Mouse (Mus musculus) cerebellum, postnatal 4 days (tissue): ENCODE results near the gene Cdc5l.
A peak's percentile ranks its signal among the peaks of the same experiment; 100 is the strongest.
"Not testable (repeated sequence)": the region's sequence is repeated elsewhere in the genome, so short reads cannot be mapped to it uniquely, and the experiment has no call there.

Experiments
- DNase-seq, 2 experiments: peaks; one replicate each; pipeline ENCODE4 v3.0.0; 2022; ENCODE audit warnings: low spot score in 2 of 2, mixed read lengths in 1 of 2

Gene Cdc5l

DNA sequence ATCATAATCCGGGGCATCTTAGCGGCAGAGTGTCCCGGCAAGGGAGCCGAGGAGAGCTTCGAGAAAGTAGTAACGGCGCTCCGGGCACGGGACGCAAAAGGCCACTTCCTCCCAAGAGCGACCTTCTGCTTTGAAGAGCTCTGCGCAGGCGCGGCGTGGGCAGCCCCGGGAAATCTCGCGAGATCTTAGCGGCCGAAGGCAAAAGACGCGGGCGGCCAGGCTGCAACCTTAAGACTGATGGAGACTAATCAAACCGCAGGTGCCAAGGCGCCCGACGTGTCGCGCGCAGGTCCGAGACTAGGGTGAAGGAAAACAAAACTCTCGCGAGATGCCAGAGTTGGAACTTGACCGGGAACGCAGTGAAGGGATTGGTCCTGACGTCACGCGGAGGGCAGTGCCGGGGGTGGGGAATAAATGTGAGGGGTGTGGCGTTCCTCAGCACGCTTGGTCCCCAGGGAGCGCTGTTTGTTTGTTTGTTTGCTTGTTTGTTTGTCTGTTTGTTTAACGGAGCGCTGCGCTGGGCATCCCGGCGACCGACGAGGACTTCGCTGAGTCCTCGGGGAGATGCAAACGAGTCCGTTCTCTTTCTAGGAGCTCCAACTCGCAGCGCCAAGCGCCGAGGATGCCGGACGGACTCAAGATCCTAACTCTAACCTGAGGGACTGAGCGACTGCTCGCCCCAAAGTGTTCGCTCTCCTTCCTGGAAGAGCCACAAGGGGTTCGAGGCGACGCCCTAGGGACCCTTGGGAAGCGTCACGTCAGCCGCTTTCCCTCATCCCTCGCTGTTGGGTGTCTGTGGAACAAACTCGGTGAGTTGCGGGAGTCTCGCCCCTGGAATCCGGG is at the start of gene Cdc5l:
Cdc5l (minus strand) TSS at position 319 of the 843 bp plus-strand sequence.
- DNase-seq = peak; percentile 97 to 98

DNA sequence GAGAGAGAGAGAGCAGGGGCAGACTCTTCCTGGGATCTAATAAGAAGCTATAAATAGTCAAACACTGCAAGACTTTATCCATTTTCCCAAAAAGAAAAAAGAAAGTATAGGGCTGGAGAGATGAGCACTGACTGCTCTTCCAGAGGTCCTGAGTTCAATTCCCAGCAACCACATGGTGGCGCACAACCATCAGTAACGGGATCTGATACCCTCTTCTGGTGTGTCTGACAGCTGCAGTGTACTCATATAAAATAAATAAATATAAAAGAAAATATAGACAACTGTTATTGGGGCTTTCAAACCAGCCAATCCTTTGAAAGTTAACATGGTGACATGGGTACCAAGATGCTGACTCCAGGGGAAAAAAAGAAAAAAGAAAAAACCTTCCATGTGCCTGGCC is 46.9 kb upstream of the Cdc5l start:
- no peak for DNase-seq

DNA sequence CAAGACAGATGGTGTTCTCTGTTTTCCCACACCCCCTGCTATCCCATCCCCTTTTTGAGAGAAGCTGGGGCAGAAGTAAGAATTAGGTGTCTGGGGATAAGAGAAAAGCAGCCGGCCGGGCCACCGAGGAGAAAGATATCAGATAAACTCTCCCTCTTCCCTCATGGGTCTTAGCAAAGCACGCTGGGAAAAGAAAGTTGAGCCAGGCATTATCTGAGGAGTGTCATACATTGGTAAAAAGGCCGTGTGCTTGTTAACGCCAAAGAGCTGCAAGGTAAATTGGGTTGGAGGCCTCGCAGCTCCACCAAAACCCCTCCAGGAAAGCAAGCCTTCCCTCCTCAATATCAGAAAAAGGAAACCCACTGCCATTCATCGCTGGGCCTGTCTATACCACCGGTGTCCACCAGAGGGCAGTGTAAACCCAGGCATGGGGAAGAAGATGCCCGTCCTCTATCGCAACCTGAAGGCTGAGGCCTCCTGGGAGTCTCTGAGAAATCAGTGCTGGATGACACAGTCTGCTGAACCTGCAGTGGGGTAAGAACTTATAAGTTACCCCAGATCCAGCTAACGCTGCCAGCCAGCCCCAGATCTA is 44.8 kb upstream of the Cdc5l start:
- peak; percentile 88 to 94 for DNase-seq

DNA sequence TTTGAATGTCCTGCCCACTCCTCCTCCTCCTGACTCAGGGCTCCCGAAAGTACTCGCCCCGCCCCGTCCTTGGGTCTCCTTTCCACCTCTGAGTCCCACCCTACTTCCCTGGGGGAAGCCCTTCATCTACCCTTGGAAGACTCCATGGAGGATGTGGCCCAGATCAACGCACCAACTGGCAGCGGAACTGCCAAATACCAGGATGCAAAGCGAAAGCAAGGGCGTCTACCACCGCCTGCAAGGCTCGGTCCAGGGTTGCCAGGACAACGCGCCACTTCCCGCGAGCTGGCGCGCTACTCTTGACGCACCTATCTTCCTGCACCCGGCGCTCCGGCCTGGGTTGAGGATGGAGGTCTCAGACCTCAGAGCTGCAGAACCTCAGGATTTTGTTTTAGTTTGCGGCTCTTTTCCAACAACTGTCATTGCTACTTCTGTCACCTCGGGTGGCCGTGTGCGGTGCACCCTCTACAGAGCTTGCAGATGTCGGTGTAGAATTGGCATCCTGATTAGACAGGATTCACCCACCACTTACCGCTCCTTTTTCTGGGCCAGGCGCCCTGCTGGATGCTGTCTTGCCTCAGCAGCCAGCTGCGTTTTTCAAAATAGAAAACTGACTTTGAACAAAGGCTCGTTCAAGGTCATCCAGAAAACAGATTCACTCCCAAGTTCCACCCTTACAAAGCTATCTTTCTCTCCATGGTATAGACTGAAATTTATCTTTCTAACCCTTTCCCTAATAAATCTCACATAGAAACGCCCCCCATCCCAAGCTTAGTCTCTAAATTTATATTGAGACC is 41.3 kb upstream of the Cdc5l start, which contains the start of gene Spats1:
Spats1 (minus strand) TSS at position 747 of the 797 bp plus-strand sequence.
- DNase-seq = peak; percentile 51 to 76

DNA sequence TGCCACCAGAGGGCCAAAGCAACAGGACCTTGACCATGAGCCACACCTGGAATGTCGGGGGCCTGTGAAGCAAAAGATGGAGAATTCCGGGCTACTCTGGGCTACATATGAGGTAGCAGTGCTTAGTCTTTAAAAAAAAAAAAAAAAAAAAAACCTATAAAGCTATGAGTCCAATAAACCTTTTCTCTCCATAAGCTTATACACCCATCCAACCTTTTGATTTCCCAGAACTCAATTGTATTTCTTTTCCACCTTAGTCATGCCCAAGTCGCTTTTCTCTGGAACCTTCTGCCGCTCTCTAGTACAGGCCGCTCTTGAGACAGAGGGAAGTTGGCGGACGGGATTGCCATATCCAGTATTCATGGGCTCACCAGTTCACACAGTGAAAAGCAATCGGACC is 40.6 kb upstream of the Cdc5l start:
- no peak for DNase-seq

DNA sequence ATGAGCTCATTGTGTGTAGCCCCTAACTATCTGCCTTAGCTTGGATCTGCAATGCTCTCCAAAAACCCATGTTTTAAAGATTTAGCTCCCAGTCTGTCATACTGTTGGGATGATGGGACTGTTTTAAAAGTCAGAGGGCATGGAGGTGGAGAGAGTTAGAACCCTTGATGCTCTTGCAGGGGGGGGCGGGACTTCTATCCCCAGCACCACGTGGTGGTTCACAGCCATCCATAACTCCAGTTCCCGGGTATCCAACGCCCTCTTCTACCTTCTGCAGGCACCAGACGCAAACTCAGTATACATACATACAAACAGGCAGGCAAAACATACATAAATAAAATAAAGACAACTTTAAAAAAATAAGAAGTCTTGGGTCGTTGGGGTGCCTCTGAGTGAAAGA is 40.1 kb upstream of the Cdc5l start:
- no peak for DNase-seq

DNA sequence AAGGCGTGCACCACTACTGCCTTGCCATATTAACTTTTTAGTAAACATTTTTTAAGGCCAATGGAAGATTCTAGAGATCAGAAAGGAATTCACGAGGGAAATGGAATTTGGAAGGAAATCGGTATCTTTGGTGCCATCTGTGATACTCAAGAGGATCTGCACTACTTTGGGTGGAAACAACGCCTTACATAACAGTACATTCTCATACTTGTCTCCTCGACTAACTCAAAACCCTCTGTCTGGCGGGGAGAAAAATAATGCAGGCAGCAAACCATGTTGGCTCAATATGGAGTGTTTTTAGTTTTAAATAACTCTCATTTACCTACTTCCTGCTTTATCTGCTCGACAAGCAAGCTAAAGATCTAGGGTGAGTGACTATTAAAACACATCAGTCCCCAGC is 37.2 kb upstream of the Cdc5l start:
- DNase-seq = no peak

DNA sequence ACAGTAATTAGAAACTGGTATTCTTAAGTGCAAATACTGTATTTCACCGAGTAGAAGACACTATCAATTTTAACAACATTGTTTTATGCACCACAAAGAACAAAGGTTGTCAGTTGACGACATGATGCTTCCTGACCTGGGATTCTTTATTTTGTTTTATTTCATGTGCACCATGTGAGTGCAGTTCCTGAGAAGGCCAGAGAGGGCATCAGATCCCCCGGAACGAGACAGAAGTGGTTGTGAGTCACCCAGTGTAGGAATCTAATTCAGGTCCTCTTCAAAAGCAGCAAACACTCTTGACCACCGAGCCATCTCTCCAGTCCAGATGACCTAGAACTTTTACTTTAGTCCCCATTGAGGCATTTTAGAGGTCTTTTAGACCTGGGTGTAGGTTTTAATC is 34.8 kb upstream of the Cdc5l start:
- DNase-seq = no peak

DNA sequence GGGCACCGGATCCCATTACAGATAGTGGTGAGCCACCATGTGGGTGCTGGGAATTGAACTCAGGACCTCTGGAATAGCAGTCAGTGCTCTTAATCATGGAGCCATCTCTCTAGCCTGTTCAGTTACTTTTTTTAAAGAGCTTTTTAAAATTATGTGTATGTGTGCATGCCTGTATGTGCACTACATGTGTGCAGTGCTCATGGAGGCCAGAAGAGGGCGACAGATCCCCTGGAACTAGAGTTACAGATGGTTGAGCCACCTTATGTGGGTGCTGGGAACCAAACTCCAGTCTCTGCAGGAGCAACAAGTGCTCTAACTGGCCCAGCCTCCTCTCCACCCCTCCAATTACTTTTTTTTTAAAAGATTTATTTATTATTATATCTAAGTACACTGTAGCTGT is 33.2 kb upstream of the Cdc5l start:
- DNase-seq = no peak

DNA sequence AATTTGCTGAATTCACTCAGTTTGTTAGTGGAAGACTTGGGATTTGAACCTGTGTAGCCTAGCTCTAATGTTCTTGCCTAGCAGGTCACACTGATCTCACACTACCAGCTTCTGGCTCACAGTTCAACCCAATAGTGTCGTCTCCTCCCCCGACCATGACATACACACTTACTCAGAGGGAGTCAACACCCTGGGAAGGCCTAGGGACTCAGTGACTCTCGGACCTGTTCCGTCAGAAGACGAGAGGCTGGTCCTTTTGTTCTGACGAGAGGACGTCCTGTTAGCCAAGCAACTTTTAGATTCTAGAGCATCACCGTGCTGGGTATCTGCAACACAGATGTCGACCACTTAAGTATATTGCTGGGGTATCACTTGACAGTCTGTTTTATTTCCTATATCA is 30.7 kb upstream of the Cdc5l start:
- no peak for DNase-seq

DNA sequence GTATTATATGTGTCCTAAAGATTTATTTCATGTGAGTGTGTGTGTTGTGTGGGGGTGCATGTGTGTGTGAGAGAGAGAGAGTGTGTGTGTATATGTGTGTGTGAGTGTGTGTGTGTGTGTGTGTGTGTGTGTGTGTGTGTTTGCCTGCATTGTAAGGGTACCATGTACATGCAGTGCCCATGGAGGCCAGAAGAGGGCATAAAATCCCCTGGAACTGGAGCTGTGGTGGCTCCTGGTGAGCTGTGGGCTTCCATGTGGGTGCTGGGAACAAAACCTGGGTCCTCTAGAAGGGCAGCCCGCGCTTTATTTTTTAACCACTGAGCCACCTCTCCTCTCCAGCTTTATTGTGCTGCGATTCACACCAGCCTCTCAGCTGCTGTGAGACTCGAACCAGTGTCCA is 29.0 kb upstream of the Cdc5l start:
- DNase-seq = no peak

DNA sequence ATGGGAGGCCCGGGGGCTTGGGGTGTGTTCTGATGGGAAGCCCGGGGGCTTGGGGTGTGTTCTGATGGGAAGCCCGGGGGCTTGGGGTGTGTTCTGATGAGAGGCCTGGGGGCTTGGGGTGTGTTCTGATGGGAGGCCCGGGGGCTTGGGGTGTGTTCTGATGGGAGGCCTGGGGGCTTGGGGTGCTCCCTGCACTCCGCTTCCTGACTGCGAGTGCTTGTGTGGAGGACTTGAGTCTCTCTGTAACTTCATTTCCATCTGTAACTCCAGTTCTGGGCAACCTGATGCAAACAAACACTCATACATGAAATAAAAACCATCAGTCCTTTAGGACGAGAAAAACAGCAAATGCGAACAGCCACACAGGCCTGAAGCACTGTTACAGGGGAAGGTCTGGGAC is 25.5 kb upstream of the Cdc5l start:
- no peak for DNase-seq

DNA sequence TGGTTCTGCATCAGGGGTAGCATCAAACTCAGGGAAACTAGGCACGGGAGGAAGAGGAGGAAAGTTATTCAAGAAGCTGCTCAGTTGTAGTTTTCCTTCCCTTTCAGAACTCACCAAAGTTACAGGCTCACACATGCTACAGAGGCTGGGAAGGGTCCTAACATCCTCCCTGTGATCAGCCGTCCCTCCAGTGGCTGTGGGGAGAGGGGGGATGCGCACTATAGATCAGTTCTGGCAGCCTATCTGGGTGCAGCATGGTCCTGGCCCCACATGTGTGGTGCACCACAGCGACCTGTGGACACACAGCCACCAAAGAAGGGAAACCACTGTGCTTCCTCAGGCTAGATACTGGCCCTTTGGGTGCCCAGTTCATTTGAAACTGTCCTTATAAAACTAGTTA is 25.0 kb upstream of the Cdc5l start:
- no peak for DNase-seq

DNA sequence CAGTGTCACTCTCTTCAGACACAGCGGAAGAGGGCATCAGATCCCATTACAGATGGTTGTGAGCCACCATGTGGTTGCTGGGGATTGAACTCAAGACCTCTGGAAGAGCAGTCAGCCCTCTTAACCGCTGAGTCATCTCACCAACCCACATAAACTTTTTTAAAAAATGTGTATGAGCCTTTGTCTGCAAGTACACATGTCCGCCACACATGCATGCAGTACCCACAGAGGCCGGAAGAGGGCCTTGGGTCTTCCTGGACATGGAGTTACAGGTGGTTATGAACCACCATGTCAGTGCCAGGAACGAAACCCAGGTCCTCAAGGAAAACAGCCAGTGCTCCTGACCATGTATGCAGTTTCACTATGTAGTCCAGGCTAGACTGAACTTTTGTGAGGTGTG is 23.9 kb upstream of the Cdc5l start:
- no peak for DNase-seq

DNA sequence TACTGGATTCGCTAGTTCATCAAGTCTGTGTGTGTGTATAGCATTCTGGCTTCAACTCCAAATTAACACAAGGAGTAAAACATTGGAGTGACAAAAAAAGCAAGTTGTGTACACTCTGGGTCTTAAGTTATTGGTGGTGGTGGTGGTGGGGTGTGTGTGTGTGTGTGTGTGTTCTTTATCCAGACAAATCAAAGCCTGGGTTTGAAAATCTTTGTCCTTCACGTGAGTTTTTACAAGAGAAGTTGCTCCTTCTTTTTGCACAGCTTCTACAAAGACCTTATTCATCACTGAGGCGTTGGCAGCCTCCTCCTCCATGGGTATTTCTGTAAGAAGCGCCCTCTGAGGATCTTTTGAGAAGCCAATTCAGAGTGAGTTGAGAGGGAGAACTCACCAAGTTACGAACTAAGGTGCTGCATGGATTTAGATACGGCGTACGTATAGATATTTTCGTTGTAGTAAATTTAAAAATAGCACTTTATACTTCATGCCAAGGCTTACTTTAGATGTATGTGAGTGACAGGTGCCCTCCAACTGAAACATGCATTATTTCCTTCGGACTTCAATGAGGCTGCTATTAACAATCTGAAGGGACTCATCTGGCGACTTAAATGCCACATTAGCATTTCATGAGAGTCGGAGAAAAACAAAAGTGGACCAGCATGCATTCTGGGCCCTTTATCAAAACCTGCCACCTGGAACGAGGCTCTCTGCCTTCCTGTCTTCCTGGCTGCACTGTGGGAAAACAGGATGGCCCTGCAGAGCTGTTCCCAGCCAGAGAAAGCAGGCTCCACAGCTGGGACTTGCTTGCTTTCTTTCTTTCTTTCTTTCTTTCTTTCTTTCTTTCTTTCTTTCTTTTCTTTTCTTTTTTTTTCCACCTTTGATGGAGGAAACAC is 23.0 kb upstream of the Cdc5l start:
- DNase-seq = no peak

DNA sequence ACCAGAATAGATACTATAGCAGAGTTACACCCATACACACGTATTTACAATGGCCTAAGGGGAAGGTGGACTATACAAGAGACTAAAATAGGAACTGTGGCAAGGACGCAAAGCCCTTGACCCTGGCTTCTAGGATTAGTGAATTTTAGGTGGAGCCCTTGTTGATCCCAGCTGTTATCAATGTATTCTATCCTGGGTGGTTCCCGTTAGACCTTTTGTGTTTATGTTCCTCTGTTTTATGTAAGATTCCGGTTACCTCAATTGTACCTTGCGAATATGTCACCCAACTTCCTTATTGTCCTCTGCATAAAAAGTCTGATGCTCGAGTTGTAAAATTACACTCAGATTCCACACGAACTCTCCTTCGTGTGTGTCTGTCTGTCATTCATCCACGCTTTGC is 22.2 kb upstream of the Cdc5l start:
- DNase-seq = not testable (repeated sequence)

DNA sequence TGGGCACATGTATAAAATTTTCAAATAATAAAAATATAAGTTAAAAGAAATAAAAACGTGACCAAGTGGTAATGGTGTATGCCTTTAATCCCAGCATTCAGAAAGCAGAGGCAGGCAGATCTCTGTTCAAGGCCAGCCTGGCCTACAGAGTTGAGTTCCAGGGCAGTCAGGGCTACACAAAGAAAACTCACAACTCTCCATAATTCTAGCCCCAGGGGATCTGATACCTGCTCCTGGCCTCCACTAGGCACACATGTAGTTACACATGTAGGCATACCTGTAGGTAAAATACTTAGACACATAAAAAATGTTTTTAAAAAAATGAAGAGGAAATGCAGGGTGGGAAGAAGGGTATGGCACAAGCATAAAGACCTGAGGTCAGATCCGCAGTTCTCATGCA is 21.3 kb upstream of the Cdc5l start:
- no peak for DNase-seq

DNA sequence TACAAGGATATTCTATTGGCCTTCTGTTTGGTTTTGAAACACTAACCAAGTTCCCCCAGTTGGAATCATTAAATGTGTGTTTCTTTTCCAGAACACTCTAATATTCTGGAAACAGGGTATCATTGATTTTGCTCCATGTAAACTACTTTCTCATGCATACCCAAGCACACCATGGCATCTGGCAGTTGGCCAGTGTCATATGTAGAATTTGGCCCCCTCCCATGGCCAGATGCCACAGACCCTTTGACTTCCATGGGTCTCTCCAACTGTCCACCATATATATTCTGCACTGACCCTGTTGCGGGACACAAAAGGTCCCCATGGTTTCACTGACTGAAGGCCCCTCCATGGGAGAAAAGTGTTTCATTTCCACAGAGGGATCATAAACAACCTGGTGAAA is 18.7 kb upstream of the Cdc5l start:
- peak in 1 of 2 experiments; percentile 24 for DNase-seq

DNA sequence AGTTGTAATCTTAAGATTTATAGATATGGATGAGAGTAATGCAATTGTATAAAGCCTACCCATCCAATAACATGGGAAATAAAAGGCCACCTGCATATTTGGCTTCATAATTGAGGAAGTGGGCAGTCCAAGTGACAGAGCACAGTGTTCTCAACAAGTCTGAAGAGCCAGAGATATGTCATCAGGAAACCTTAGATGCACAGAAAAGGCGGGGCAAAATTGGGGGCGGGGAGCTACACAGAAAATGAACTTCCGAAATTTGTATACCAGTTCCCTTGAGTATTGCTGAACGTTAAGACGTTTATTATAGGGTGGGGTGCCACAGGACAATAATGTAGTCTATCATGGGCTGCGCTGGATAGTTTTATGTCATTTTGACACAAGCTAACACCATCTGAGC is 16.6 kb upstream of the Cdc5l start:
- no peak for DNase-seq

DNA sequence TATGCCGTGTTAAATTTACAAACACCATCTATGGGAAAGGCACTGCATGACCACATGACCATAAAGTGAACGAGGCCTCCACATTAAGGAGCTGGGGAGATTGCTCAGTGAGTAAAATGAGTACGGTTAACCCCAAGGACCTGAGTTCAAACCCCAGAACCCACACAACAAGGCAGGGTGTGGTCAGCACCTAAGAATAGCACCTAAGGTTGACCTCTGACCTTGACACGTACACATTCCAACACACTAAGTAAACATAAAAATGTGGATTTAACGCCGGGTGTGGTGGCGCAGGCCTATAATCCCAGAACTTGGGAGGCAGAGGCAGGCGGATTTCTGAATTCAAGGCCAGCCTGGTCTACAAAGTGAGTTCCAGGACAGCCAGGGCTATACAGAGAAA is 16.0 kb upstream of the Cdc5l start:
- DNase-seq = no peak

DNA sequence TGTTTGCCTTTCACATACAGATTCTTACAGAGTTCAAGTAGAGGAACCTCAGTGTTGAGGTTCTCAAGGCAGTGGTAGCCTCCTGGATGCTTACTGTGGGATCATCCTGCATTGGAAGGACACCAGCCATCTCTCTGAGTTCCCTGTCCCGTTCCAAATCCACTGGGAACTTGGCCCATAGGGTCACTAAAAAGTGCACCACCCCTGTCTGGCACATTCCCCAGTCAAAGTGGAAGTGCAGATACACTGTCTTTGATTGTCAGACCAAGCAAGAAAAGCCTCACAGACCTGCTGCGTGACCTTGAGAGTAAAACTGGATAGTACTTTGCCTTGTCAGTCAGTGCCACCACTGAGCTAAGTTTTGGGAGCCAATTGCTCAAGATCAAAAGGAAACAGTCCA is 13.5 kb upstream of the Cdc5l start:
- no peak for DNase-seq

DNA sequence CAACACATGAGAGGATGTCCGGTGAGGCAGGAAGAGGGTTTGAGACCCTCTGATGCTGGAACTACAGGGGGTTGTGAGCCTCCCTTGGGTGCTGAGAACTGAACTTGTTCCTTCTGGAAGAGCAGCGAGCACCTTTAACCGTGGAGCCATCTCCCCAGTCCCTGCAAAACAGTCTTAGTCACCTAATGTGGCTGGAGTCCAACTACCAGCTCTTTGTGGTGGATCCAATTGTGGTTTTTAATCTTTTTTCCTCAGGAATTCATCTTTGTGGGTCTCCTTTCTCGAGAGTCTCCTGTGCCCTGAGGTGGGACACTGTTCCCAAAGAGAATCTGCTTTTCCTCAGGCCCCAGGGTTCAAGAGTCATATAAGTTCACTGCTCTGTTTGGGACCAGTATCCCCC is 12.4 kb upstream of the Cdc5l start:
- DNase-seq = no peak
